ENCODE assay signal across 14 mouse cellular contexts in genomic region chr7:123430411-123430705, GRCm38 (mm10). TPM values are rescaled to one million over a fixed set of nuclear protein-coding genes. Genes with fewer than 3 reads are reported as not detected.
DNase-seq lines count a peak whose midpoint lies in the region; ATAC-seq and TF ChIP-seq lines count a peak whose summit lies in the region.
"Had no signal": no experiment of that assay in that cellular context is flagged by ENCODE, and none has a peak within 500 bp of the region (broad histone marks: within the 10 kb centered on the region; RNA-seq: fewer than 3 reads in every experiment).

No protein-coding gene starts in this region.

- no peak overlapping the region for H3K27ac ChIP-seq in kidney, adult 2 months (ENCODE audit: insufficient read depth, low read depth, low read length)
- peak overlapping the region; percentile 64 for H3K27ac ChIP-seq in bone marrow macrophage, adult 2 months (ENCODE audit: insufficient read depth, low read depth, low read length)
- H3K27ac ChIP-seq in liver, embryonic 13.5 days: no peak overlapping the region
- H3K27ac ChIP-seq in forebrain, embryonic 12.5 days: no peak overlapping the region
- no peak overlapping the region for H3K27ac ChIP-seq in hindbrain, embryonic 10.5 days

- TF ChIP-seq POLR2A in kidney, adult 2 months (IDR thresholded peaks at IDR 0.05; ENCODE audit: low read depth, low read length): no peak
- no peak for TF ChIP-seq POLR2A in bone marrow macrophage, adult 2 months (IDR thresholded peaks at IDR 0.05; ENCODE audit: borderline replicate concordance, low read depth, low read length)

- ATAC-seq in liver, embryonic 13.5 days (ENCODE audit: low read depth): peak; percentile 49
- no peak for ATAC-seq in forebrain, embryonic 12.5 days (ENCODE audit: low FRiP score)
- ATAC-seq: forebrain, postnatal 0 days; inflammation-experienced regulatory T-cells, adult 6 months had no signal

- H3K9ac ChIP-seq in liver, embryonic 13.5 days: no peak overlapping the region
- no peak overlapping the region for H3K9ac ChIP-seq in forebrain, embryonic 12.5 days
- H3K9ac ChIP-seq: forebrain, postnatal 0 days had no signal

- TF ChIP-seq CTCF in kidney, adult 2 months (conservative IDR thresholded peaks at IDR 0.05; ENCODE audit: insufficient read depth, insufficient read length, low read depth, low read length): no peak
- no peak for TF ChIP-seq CTCF in bone marrow macrophage, adult 2 months (IDR thresholded peaks at IDR 0.05; ENCODE audit: low read depth, low read length)

- peaks cover 18% of the 10 kb centered on the region for H3K4me1 ChIP-seq in kidney, adult 2 months (ENCODE audit: control insufficient read depth, insufficient read depth, low read length)
- H3K4me1 ChIP-seq in bone marrow macrophage, adult 2 months (ENCODE audit: control insufficient read depth, insufficient read depth, low read length): peaks cover 28% of the 10 kb centered on the region
- peaks cover 17% of the 10 kb centered on the region for H3K4me1 ChIP-seq in liver, embryonic 13.5 days (replicated peaks)
- no peaks in the 10 kb centered on the region for H3K4me1 ChIP-seq in forebrain, embryonic 12.5 days
- H3K4me1 ChIP-seq in hindbrain, embryonic 10.5 days (replicated peaks): no peaks in the 10 kb centered on the region

- WGBS in kidney, adult 2 months: 65% methylated on average over 4 of the region's 4 CpGs
- 82% methylated on average over 4 of the region's 4 CpGs for WGBS in liver, embryonic 13.5 days (ENCODE audit: insufficient replicate concordance)
- 92% methylated on average over 4 of the region's 4 CpGs for whole genome bisulfite sequencing in forebrain, embryonic 12.5 days
- 86% methylated on average over 4 of the region's 4 CpGs for WGBS in hindbrain, embryonic 10.5 days

- peak; percentile 41 for DNase-seq in kidney, adult 2 months
- DNase-seq in kidney, postnatal 4 days: no peak
- DNase-seq in liver, embryonic 13.5 days: no peak
- no peak for DNase-seq in hindbrain, embryonic 10.5 days (ENCODE audit: low spot score)
- DNase-seq in right cerebral cortex, postnatal 10 days (ENCODE audit: low spot score in 2 of 2): no peak
- no peak for DNase-seq in ovary, postnatal 10 days (ENCODE audit: low spot score)
- DNase-seq: cerebellum, adult 11-12 months; forebrain, postnatal 0 days; layer of hippocampus, adult 9-11 months; lung, postnatal 10 days had no signal

- H3K27me3 ChIP-seq in kidney, adult 2 months (replicated peaks; ENCODE audit: control insufficient read depth, insufficient read depth, low read length): no peaks in the 10 kb centered on the region
- no peaks in the 10 kb centered on the region for H3K27me3 ChIP-seq in liver, embryonic 13.5 days
- H3K27me3 ChIP-seq in forebrain, embryonic 12.5 days: no peaks in the 10 kb centered on the region
- H3K27me3 ChIP-seq in hindbrain, embryonic 10.5 days (ENCODE audit: insufficient read depth, poor library complexity, severe bottlenecking): no peaks in the 10 kb centered on the region

- no peak overlapping the region for H3K4me2 ChIP-seq in liver, embryonic 13.5 days
- no peak overlapping the region for H3K4me2 ChIP-seq in forebrain, embryonic 12.5 days
- H3K4me2 ChIP-seq: midbrain, embryonic 11.5 days had no signal

- no peak overlapping the region for H3K4me3 ChIP-seq in kidney, adult 2 months (ENCODE audit: insufficient read depth, low read depth, low read length)
- 0 out of 2 replicates have a peak overlapping the region, but pooled peaks have one; percentile 0 for H3K4me3 ChIP-seq in bone marrow macrophage, adult 2 months (ENCODE audit: insufficient read depth, low read length)
- no peak overlapping the region for H3K4me3 ChIP-seq in liver, embryonic 13.5 days (replicated peaks)
- no peak overlapping the region for H3K4me3 ChIP-seq in forebrain, embryonic 12.5 days (replicated peaks)
- no peak overlapping the region for H3K4me3 ChIP-seq in hindbrain, embryonic 10.5 days

- H3K9me3 ChIP-seq in liver, embryonic 13.5 days (replicated peaks): no peaks in the 10 kb centered on the region
- no peaks in the 10 kb centered on the region for H3K9me3 ChIP-seq in forebrain, embryonic 12.5 days
- H3K9me3 ChIP-seq in hindbrain, embryonic 10.5 days: peaks cover 4% of the 10 kb centered on the region; the same call in 1 of the 2 replicates

- H3K36me3 ChIP-seq in kidney, adult 2 months (ENCODE audit: control insufficient read depth, insufficient read depth, low read length): no peaks in the 10 kb centered on the region
- H3K36me3 ChIP-seq in liver, embryonic 13.5 days: peaks cover 16% of the 10 kb centered on the region
- H3K36me3 ChIP-seq in forebrain, embryonic 12.5 days (replicated peaks): peaks cover 37% of the 10 kb centered on the region
- H3K36me3 ChIP-seq in hindbrain, embryonic 10.5 days: peaks cover 54% of the 10 kb centered on the region

RNA-seq across cellular contexts. Expression of gene Aqp8, which starts 31.7 kb away (rescaled TPM):
- 1.1 TPM in 2 replicates for polyA plus RNA-seq in kidney, adult 2 months (2012; rRNA removed)
- not detected in 2 replicates for polyA plus RNA-seq in bone marrow macrophage, adult 2 months (2012; ENCODE audit: insufficient read depth, insufficient read length, missing spikeins)
- polyA plus RNA-seq in liver, embryonic 13.5 days (2015; fragmentation: Nextera tagmentation; extraction: Ambion mirVana): 3.0 and 3.4 TPM in 2 replicates
- 0.22 and 0.56 TPM in 2 replicates for polyA plus RNA-seq in forebrain, embryonic 12.5 days (2016; fragmentation: Nextera tagmentation; extraction: Ambion mirVana)
- polyA plus RNA-seq in hindbrain, embryonic 10.5 days (2016; fragmentation: Nextera tagmentation; extraction: Ambion mirVana): 0.31 TPM in 2 replicates
- polyA plus RNA-seq: forebrain, postnatal 0 days; inflammation-experienced regulatory T-cells, adult 6 months had no signal
